Mouse (Mus musculus): ENCODE measurements around the gene Hspb11.

The Hspb11 gene

GRCm38 (mm10) chr4:107250494-107250893 is 2.9 kb upstream of the Hspb11 start:
- DNase-seq (ENCODE audit: low spot score): no peak

GRCm38 (mm10) chr4:107252522-107252921 is 871 bp upstream of the Hspb11 start:
- no peak for DNase-seq (ENCODE audit: low spot score)

- no peak for DNase-seq (ENCODE audit: low spot score)
These were observed 1.0 kb downstream of the Hspb11 start for GRCm38 (mm10) chr4:107254414-107254813.

GRCm38 (mm10) chr4:107260001-107260400 is 6.6 kb downstream of the Hspb11 start:
- no peak for DNase-seq (ENCODE audit: low spot score)

- no peak for DNase-seq (ENCODE audit: low spot score)
These were observed 20.3 kb downstream of the Hspb11 start for GRCm38 (mm10) chr4:107273683-107274082.

GRCm38 (mm10) chr4:107274511-107274910 is 21.1 kb downstream of the Hspb11 start:
- DNase-seq (ENCODE audit: low spot score): no peak

GRCm38 (mm10) chr4:107278188-107278707 is 24.9 kb downstream of the Hspb11 start:
- DNase-seq (ENCODE audit: low spot score): no peak

GRCm38 (mm10) chr4:107280843-107281475 is 27.6 kb downstream of the Hspb11 start:
- no peak for DNase-seq (ENCODE audit: low spot score)

GRCm38 (mm10) chr4:107285446-107286200 is 32.2 kb downstream of the Hspb11 start:
- no peak for DNase-seq (ENCODE audit: low spot score)

GRCm38 (mm10) chr4:107286386-107286785 is 33.0 kb downstream of the Hspb11 start:
- no peak for DNase-seq (ENCODE audit: low spot score)

GRCm38 (mm10) chr4:107287517-107287916 is 34.1 kb downstream of the Hspb11 start:
- no peak for DNase-seq (ENCODE audit: low spot score)

- DNase-seq (ENCODE audit: low spot score): no peak
These were observed 38.3 kb downstream of the Hspb11 start for GRCm38 (mm10) chr4:107291611-107292272.

- no peak for DNase-seq (ENCODE audit: low spot score)
These were observed 38.9 kb downstream of the Hspb11 start for GRCm38 (mm10) chr4:107292273-107292662.

GRCm38 (mm10) chr4:107298071-107298606 is 44.7 kb downstream of the Hspb11 start:
- no peak for DNase-seq (ENCODE audit: low spot score)

GRCm38 (mm10) chr4:107299779-107300340 is 46.5 kb downstream of the Hspb11 start:
- DNase-seq (ENCODE audit: low spot score): no peak

- no peak for DNase-seq (ENCODE audit: low spot score)
These were observed 47.0 kb downstream of the Hspb11 start for GRCm38 (mm10) chr4:107300371-107300770.

- no peak for DNase-seq (ENCODE audit: low spot score)
These were observed 47.6 kb downstream of the Hspb11 start for GRCm38 (mm10) chr4:107300902-107301555.

GRCm38 (mm10) chr4:107302221-107302620 is 48.8 kb downstream of the Hspb11 start:
- DNase-seq (ENCODE audit: low spot score): no peak

- DNase-seq (ENCODE audit: low spot score): no peak
These were observed 49.4 kb downstream of the Hspb11 start for GRCm38 (mm10) chr4:107302832-107303231.

GRCm38 (mm10) chr4:107303531-107303930 is 50.1 kb downstream of the Hspb11 start:
- DNase-seq (ENCODE audit: low spot score): no peak

- DNase-seq (ENCODE audit: low spot score): no peak
These were observed 53.6 kb downstream of the Hspb11 start, which contains the start of gene Dio1 for GRCm38 (mm10) chr4:107306966-107307365. Gene Dio1, minus strand, starts transcription at chr4:107307169.

Data from ovary, postnatal 10 days (tissue).